Mouse (Mus musculus) megakaryocyte, embryonic 14.5 days (primary cell): ENCODE data around the gene Amdhd1.

ENCODE experiments used
- FLI1 ChIP-seq: IDR thresholded peaks from 2 replicates; pipeline ENCODE4 v1.6.1; 2012; ENCODE audit warnings: low read length, inconsistent platforms, mixed read lengths
- GATA1 ChIP-seq: IDR thresholded peaks from 3 replicates; pipeline ENCODE4 v1.6.1; 2012; ENCODE audit warnings: mixed read lengths, low read length, inconsistent platforms, borderline replicate concordance

GRCm38 (mm10) chr10:93567841-93568566, 28.2 kb upstream of the Amdhd1 start:
- TF ChIP-seq GATA1, result no peak
- TF ChIP-seq FLI1, result no peak
